In the genomic region with DNA sequence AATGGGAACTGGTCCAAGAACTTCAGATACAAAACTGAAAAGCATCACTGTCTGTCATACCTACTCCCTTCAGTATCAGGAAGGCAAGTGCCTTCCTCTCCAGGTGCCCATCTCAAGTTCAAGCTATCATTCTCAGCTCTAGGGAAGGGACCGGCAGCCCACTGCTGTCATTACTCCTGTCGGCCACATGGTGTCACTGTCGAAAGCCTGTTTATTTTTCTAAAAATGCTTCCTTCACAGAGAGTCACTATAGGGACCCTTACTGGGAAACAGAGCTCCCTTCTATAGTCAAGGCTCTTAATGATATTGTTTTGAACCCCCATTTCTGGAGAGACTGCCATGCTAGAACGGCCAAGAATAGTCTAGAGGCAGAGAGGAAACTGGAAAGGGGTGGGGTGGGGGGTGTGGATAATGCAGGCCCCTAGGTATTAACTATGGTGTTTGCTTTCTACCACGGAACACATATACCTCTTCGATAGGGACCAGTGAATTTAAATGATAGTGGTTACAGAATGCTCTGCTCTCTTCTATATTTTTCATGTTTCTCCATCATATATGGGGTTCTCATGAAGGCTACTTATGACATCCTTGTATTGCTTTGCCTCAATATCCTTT, we compare ENCODE assay signal across 8 mouse cellular contexts. TPM values are rescaled to one million over a fixed set of nuclear protein-coding genes. Genes with fewer than 3 reads are reported as not detected.
DNase-seq lines count a peak whose midpoint lies in the region; ATAC-seq lines count a peak whose summit lies in the region.

No protein-coding gene starts in this region.

- no peaks in the 10 kb centered on the region for H3K9me3 ChIP-seq in embryonic facial prominence, embryonic 12.5 days
- H3K9me3 ChIP-seq in hindbrain, embryonic 13.5 days: no peaks in the 10 kb centered on the region
- no peaks in the 10 kb centered on the region for H3K9me3 ChIP-seq in midbrain, embryonic 13.5 days

- H3K4me2 ChIP-seq in embryonic facial prominence, embryonic 12.5 days (replicated peaks): no peak overlapping the region
- no peak overlapping the region for H3K4me2 ChIP-seq in hindbrain, embryonic 13.5 days
- no peak overlapping the region for H3K4me2 ChIP-seq in midbrain, embryonic 13.5 days (replicated peaks)

- no peak overlapping the region for H3K27ac ChIP-seq in embryonic facial prominence, embryonic 12.5 days
- no peak overlapping the region for H3K27ac ChIP-seq in hindbrain, embryonic 13.5 days
- no peak overlapping the region for H3K27ac ChIP-seq in midbrain, embryonic 13.5 days

- intact Hi-C loops in left cerebral cortex, postnatal 36 days (cut with DNase I): loop anchor here (1.0 to 5.0 kb wide), 3 partner anchors 162 to 360 kb away; no protein-coding TSS in a partner anchor

- no peaks in the 10 kb centered on the region for H3K4me1 ChIP-seq in embryonic facial prominence, embryonic 12.5 days
- no peaks in the 10 kb centered on the region for H3K4me1 ChIP-seq in hindbrain, embryonic 13.5 days (replicated peaks)
- no peaks in the 10 kb centered on the region for H3K4me1 ChIP-seq in midbrain, embryonic 13.5 days (replicated peaks)

- no peak overlapping the region for H3K4me3 ChIP-seq in embryonic facial prominence, embryonic 12.5 days
- H3K4me3 ChIP-seq in hindbrain, embryonic 13.5 days: no peak overlapping the region
- H3K4me3 ChIP-seq in midbrain, embryonic 13.5 days (replicated peaks): no peak overlapping the region

- H3K9ac ChIP-seq in embryonic facial prominence, embryonic 12.5 days: no peak overlapping the region
- no peak overlapping the region for H3K9ac ChIP-seq in hindbrain, embryonic 13.5 days
- H3K9ac ChIP-seq in midbrain, embryonic 13.5 days (replicated peaks): no peak overlapping the region

- WGBS in embryonic facial prominence, embryonic 12.5 days: 36% methylated on average over 6 of the region's 6 CpGs
- WGBS in hindbrain, embryonic 13.5 days: 32% methylated on average over 6 of the region's 6 CpGs
- WGBS in midbrain, embryonic 13.5 days: 39% methylated on average over 6 of the region's 6 CpGs

- H3K27me3 ChIP-seq in embryonic facial prominence, embryonic 12.5 days: no peaks in the 10 kb centered on the region
- H3K27me3 ChIP-seq in hindbrain, embryonic 13.5 days: no peaks in the 10 kb centered on the region
- H3K27me3 ChIP-seq in midbrain, embryonic 13.5 days: no peaks in the 10 kb centered on the region

- 0 out of 2 replicates have a peak, but pooled peaks have one; percentile 56 for ATAC-seq in cerebellum, adult (ENCODE audit: insufficient number of reproducible peaks, low FRiP score, low TSS enrichment)
- peak; percentile 35; the same call in 1 of the 2 replicates for ATAC-seq in embryonic facial prominence, embryonic 12.5 days (ENCODE audit: insufficient number of reproducible peaks, insufficient read depth, low FRiP score, low TSS enrichment)
- ATAC-seq in hindbrain, embryonic 13.5 days (ENCODE audit: low FRiP score): peak; percentile 84
- ATAC-seq in midbrain, embryonic 13.5 days: peak; percentile 78

- no peaks in the 10 kb centered on the region for H3K36me3 ChIP-seq in embryonic facial prominence, embryonic 12.5 days
- H3K36me3 ChIP-seq in hindbrain, embryonic 13.5 days: no peaks in the 10 kb centered on the region
- no peaks in the 10 kb centered on the region for H3K36me3 ChIP-seq in midbrain, embryonic 13.5 days

- DNase-seq in cerebellum, adult 11-12 months: no peak
- DNase-seq in ZHBTc4 (ENCODE audit: low read depth, low spot score): peak; percentile 65
- DNase-seq in left cerebral cortex, postnatal 36 days (ENCODE audit: low spot score in 2 of 2): peak; percentile 7 to 22
- peak; percentile 13 for DNase-seq in yolk sac, embryonic 10.5 days (ENCODE audit: low spot score)

RNA-seq across cellular contexts. Expression of a gene that starts 34.1 kb away (rescaled TPM):
- 21.3 and 21.7 TPM in 2 replicates for polyA plus RNA-seq in embryonic facial prominence, embryonic 12.5 days (2016; fragmentation: Nextera tagmentation; extraction: Ambion mirVana)
- polyA plus RNA-seq in hindbrain, embryonic 13.5 days (2015; fragmentation: Nextera tagmentation; extraction: Ambion mirVana): 26.6 and 27.9 TPM in 2 replicates
- 10 to 100 TPM; 15.6 to 18.0 TPM for total RNA-seq in left cerebral cortex, postnatal 36 days (2021)
- 14.9 and 24.5 TPM in 2 replicates for polyA plus RNA-seq in midbrain, embryonic 13.5 days (2015; fragmentation: Nextera tagmentation; extraction: Ambion mirVana)
